ENCODE assay signal across 8 mouse cellular contexts in the genomic region with DNA sequence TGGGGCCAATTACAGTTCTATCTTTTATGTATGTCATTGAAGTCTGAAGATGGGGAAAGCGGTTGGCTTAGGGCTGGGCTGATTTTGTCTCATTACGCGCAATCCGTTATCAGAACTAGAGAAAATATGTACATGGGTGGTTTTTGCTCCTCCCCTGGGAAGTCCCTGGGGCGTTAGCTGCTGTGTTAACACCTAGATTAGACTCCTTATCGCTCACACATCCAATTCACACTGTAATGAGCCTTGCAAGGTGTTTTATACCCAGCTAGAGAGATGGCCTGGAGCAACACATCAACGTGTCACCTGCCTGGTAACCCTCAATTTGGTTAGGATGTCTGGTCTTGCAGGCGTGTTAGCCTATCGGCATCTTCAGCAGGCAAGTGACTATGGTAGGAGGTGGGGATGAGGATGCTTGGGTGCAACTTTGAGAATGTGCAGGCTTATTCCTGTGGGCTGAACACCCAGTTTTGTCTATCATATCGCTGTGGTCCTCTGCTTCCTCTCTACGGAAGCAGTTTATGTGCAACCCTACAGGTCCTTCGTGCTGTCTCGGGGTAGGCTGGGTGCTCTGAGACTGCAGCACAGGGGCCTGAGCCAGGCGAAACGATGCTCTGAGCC. TPM values are rescaled to one million over a fixed set of nuclear protein-coding genes. Genes with fewer than 3 reads are reported as not detected.
DNase-seq lines count a peak whose midpoint lies in the region; ATAC-seq and TF ChIP-seq lines count a peak whose summit lies in the region.

No protein-coding gene starts in this region.

- H3K9ac ChIP-seq in midbrain, embryonic 16.5 days (ENCODE audit: low read depth, low read length), result peak overlapping the region; percentile 98

- peaks cover 8% of the 10 kb centered on the region for H3K27me3 ChIP-seq in embryonic facial prominence, embryonic 10.5 days (replicated peaks; ENCODE audit: low read depth, poor library complexity, severe bottlenecking)
- H3K27me3 ChIP-seq in midbrain, embryonic 16.5 days (ENCODE audit: control insufficient read depth, insufficient read depth, low read depth, low read length), result no peaks in the 10 kb centered on the region

- 81% methylated on average over 15 of the region's 15 CpGs for WGBS in embryonic facial prominence, embryonic 10.5 days
- 78% methylated on average over 15 of the region's 15 CpGs for WGBS in midbrain, embryonic 16.5 days

- H3K4me1 ChIP-seq in embryonic facial prominence, embryonic 10.5 days, result peaks cover 74% of the 10 kb centered on the region
- H3K4me1 ChIP-seq in midbrain, embryonic 16.5 days (ENCODE audit: control insufficient read depth, insufficient read depth, low read length), result peaks cover 55% of the 10 kb centered on the region

- H3K9me3 ChIP-seq in embryonic facial prominence, embryonic 10.5 days, result no peaks in the 10 kb centered on the region
- H3K9me3 ChIP-seq in midbrain, embryonic 16.5 days (replicated peaks; ENCODE audit: control insufficient read depth, low read length, poor library complexity, severe bottlenecking), result no peaks in the 10 kb centered on the region

- no peak for DNase-seq in layer of hippocampus, adult 2 months (ENCODE audit: low spot score in 2 of 2)
- DNase-seq in layer of hippocampus, adult 9-11 months, result no peak
- DNase-seq in embryonic facial prominence, embryonic 10.5 days (ENCODE audit: low spot score), result no peak
- peak; percentile 96 for DNase-seq in induced T-regulatory cell, adult 2 months (ENCODE audit: low read depth)
- no peak for DNase-seq in gastrocnemius, postnatal 14 days
- DNase-seq in urinary bladder, postnatal 36 days (ENCODE audit: low spot score in 2 of 2), result no peak
- DNase-seq in left cerebral cortex, adult 18-20 months (ENCODE audit: low spot score in 2 of 2), result no peak

- intact Hi-C loops in gastrocnemius, postnatal 14 days (cut with DNase I; ENCODE audit: low total_unique reads), result no loop called here

- H3K36me3 ChIP-seq in embryonic facial prominence, embryonic 10.5 days (replicated peaks), result peaks cover 57% of the 10 kb centered on the region
- H3K36me3 ChIP-seq in midbrain, embryonic 16.5 days (ENCODE audit: control insufficient read depth, insufficient read depth, low read length), result no peaks in the 10 kb centered on the region; the same call in 1 of the 2 replicates

- TF ChIP-seq CTCF in layer of hippocampus, adult 2 months (conservative IDR thresholded peaks at IDR 0.05), result no peak

- ATAC-seq in midbrain, embryonic 16.5 days, result no peak

- H3K4me2 ChIP-seq in midbrain, embryonic 16.5 days (ENCODE audit: low read length), result peak overlapping the region; percentile 100

- H3K27ac ChIP-seq in layer of hippocampus, adult 2 months, result peak overlapping the region; percentile 96
- 0 out of 2 replicates have a peak overlapping the region, but pooled peaks have one; percentile 31 for H3K27ac ChIP-seq in embryonic facial prominence, embryonic 10.5 days (replicated peaks)
- H3K27ac ChIP-seq in midbrain, embryonic 16.5 days (ENCODE audit: low read length), result peak overlapping the region; percentile 53; the same call in 1 of the 2 replicates

- peak overlapping the region; percentile 94 for H3K4me3 ChIP-seq in layer of hippocampus, adult 2 months
- peak overlapping the region; percentile 97 for H3K4me3 ChIP-seq in embryonic facial prominence, embryonic 10.5 days
- peak overlapping the region; percentile 92 for H3K4me3 ChIP-seq in midbrain, embryonic 16.5 days (ENCODE audit: low read depth, low read length)

RNA-seq across cellular contexts. Expression of gene Ehbp1l1, which starts 1.0 kb away (rescaled TPM):
- 10 to 100 TPM; 11.8 to 17.7 TPM for total RNA-seq in layer of hippocampus, adult 2 months (2021)
- 7.9 and 8.0 TPM in 2 replicates for polyA plus RNA-seq in embryonic facial prominence, embryonic 10.5 days (2016; fragmentation: Nextera tagmentation; extraction: Ambion mirVana)
- polyA plus RNA-seq in midbrain, embryonic 16.5 days (2015; fragmentation: Nextera tagmentation; extraction: Ambion mirVana), result 31.3 and 38.6 TPM in 2 replicates
- total RNA-seq in gastrocnemius, postnatal 14 days (2021), result 100 to 1,000 TPM; 246 to 269 TPM
- 10 to 100 TPM; 23.7 to 24.7 TPM for total RNA-seq in left cerebral cortex, adult 18-20 months (2021)

RNA-seq across cellular contexts. Expression of gene Fam89b, which starts 2.4 kb away (rescaled TPM):
- total RNA-seq in layer of hippocampus, adult 2 months (2021), result 10 to 100 TPM; 26.5 to 29.4 TPM
- 147 and 151 TPM in 2 replicates for polyA plus RNA-seq in embryonic facial prominence, embryonic 10.5 days (2016; fragmentation: Nextera tagmentation; extraction: Ambion mirVana)
- polyA plus RNA-seq in midbrain, embryonic 16.5 days (2015; fragmentation: Nextera tagmentation; extraction: Ambion mirVana), result 116 and 131 TPM in 2 replicates
- total RNA-seq in gastrocnemius, postnatal 14 days (2021), result 10 to 100 TPM; 29.6 to 32.9 TPM
- 10 to 100 TPM; 24.4 to 30.9 TPM for total RNA-seq in left cerebral cortex, adult 18-20 months (2021)

RNA-seq across cellular contexts. Expression of gene Ltbp3, which starts 13.6 kb away (rescaled TPM):
- total RNA-seq in layer of hippocampus, adult 2 months (2021), result 10 to 100 TPM; 23.8 to 30.0 TPM
- polyA plus RNA-seq in embryonic facial prominence, embryonic 10.5 days (2016; fragmentation: Nextera tagmentation; extraction: Ambion mirVana), result 3.4 and 3.5 TPM in 2 replicates
- 9.3 and 9.6 TPM in 2 replicates for polyA plus RNA-seq in midbrain, embryonic 16.5 days (2015; fragmentation: Nextera tagmentation; extraction: Ambion mirVana)
- 10 to 100 TPM; 57.0 to 66.4 TPM for total RNA-seq in gastrocnemius, postnatal 14 days (2021)
- 10 to 100 TPM; 37.2 to 41.8 TPM for total RNA-seq in left cerebral cortex, adult 18-20 months (2021)

RNA-seq across cellular contexts. Expression of gene Kcnk7, which starts 22.9 kb away (rescaled TPM):
- under 1 TPM in 1 of 2 experiments, not detected in 1; 0.36 TPM for total RNA-seq in layer of hippocampus, adult 2 months (2021)
- 0.19 and 0.23 TPM in 2 replicates for polyA plus RNA-seq in embryonic facial prominence, embryonic 10.5 days (2016; fragmentation: Nextera tagmentation; extraction: Ambion mirVana)
- 0.15 TPM in 1 of 2 replicates, not detected in the other for polyA plus RNA-seq in midbrain, embryonic 16.5 days (2015; fragmentation: Nextera tagmentation; extraction: Ambion mirVana)
- not detected for total RNA-seq in gastrocnemius, postnatal 14 days (2021)
- total RNA-seq in left cerebral cortex, adult 18-20 months (2021), result not detected

RNA-seq across cellular contexts. Expression of gene Pcnx3, which starts 38.4 kb away (rescaled TPM):
- total RNA-seq in layer of hippocampus, adult 2 months (2021), result 10 to 100 TPM; 69.1 to 78.8 TPM
- 30.3 and 30.6 TPM in 2 replicates for polyA plus RNA-seq in embryonic facial prominence, embryonic 10.5 days (2016; fragmentation: Nextera tagmentation; extraction: Ambion mirVana)
- 23.9 and 25.3 TPM in 2 replicates for polyA plus RNA-seq in midbrain, embryonic 16.5 days (2015; fragmentation: Nextera tagmentation; extraction: Ambion mirVana)
- total RNA-seq in gastrocnemius, postnatal 14 days (2021), result 10 to 100 TPM; 15.3 to 17.6 TPM
- total RNA-seq in left cerebral cortex, adult 18-20 months (2021), result 10 to 100 TPM; 61.1 to 74.0 TPM

Comparison
In these comparisons a context has a peak if more than half of its experiments do, and no peak if none do; other contexts are left out.
1. H3K27ac ChIP-seq: peak in every context shown above with its lines; median percentile 96 in layer of hippocampus, adult 2 months; 53 in midbrain, embryonic 16.5 days; 31 in embryonic facial prominence, embryonic 10.5 days.
2. RNA of gene Ehbp1l1, which starts 1.0 kb away (total RNA-seq): 246 to 269 TPM in gastrocnemius, postnatal 14 days; 23.7 to 24.7 TPM in left cerebral cortex, adult 18-20 months and 11.8 to 17.7 TPM in layer of hippocampus, adult 2 months; every median in the first group is over 4 times any median in the second.
3. Peak in every context shown above with its lines, with median percentiles within 50 percentile points of each other: H3K4me3 ChIP-seq.